Mouse (Mus musculus): Measurements from ENCODE around the gene Slc2a4. TPM values are rescaled to one million over a fixed set of nuclear protein-coding genes. Genes with fewer than 3 reads are reported as not detected.

Gene Slc2a4
- polyA plus RNA-seq, 1 experiment from 2014 or later = 2.2 TPM

GRCm38 (mm10) chr11:69912716-69913530, 35.1 kb downstream of the Slc2a4 start:
- no peak for ATAC-seq (ENCODE audit: low FRiP score)
- peak overlapping the region; percentile 92; the same call in 1 of the 2 replicates for H3K27ac ChIP-seq
- no peak for DNase-seq (ENCODE audit: low spot score)
- no peaks in the 10 kb centered on the region for H3K27me3 ChIP-seq (ENCODE audit: control insufficient read depth, insufficient read depth, low read length)
- H3K4me2 ChIP-seq (replicated peaks) = peak overlapping the region; percentile 100
- peaks cover 18% of the 10 kb centered on the region for H3K4me1 ChIP-seq (replicated peaks; ENCODE audit: control insufficient read depth, insufficient read depth, low read length)
- no peak overlapping the region for H3K9ac ChIP-seq
- peak overlapping the region; percentile 78 for H3K4me3 ChIP-seq (replicated peaks; ENCODE audit: low read length)
- no peaks in the 10 kb centered on the region for H3K9me3 ChIP-seq (ENCODE audit: control insufficient read depth, low read length)
- WGBS = 82% methylated on average over 15 of the region's 15 CpGs
- H3K36me3 ChIP-seq (replicated peaks; ENCODE audit: control insufficient read depth, insufficient read depth) = peaks cover 88% of the 10 kb centered on the region

- H3K9me3 ChIP-seq (ENCODE audit: control insufficient read depth, low read length) = no peaks in the 10 kb centered on the region
- DNase-seq (ENCODE audit: low spot score) = no peak
- no peak overlapping the region for H3K27ac ChIP-seq
- 89% methylated on average over 6 of the region's 6 CpGs for WGBS
- no peak overlapping the region for H3K9ac ChIP-seq
- peaks cover 18% of the 10 kb centered on the region for H3K4me1 ChIP-seq (replicated peaks; ENCODE audit: control insufficient read depth, insufficient read depth, low read length)
- no peak overlapping the region for H3K4me3 ChIP-seq (replicated peaks; ENCODE audit: low read length)
- ATAC-seq (ENCODE audit: low FRiP score) = no peak
- no peaks in the 10 kb centered on the region for H3K27me3 ChIP-seq (ENCODE audit: control insufficient read depth, insufficient read depth, low read length)
- peaks cover 88% of the 10 kb centered on the region for H3K36me3 ChIP-seq (replicated peaks; ENCODE audit: control insufficient read depth, insufficient read depth)
- H3K4me2 ChIP-seq (replicated peaks) = no peak overlapping the region
These were observed 36.3 kb downstream of the Slc2a4 start for GRCm38 (mm10) chr11:69911701-69912100.

- Histone ChIP-seq H3K9ac (no peak overlapping the region), H3K27me3 (ENCODE audit: control insufficient read depth, insufficient read depth, low read length) (no peaks in the 10 kb centered on the region), H3K9me3 (ENCODE audit: control insufficient read depth, low read length) (no peaks in the 10 kb centered on the region), H3K4me1 (replicated peaks; ENCODE audit: control insufficient read depth, insufficient read depth, low read length) (peaks cover 18% of the 10 kb centered on the region), H3K27ac (no peak overlapping the region), H3K4me2 (replicated peaks) (no peak overlapping the region), H3K36me3 (replicated peaks; ENCODE audit: control insufficient read depth, insufficient read depth) (peaks cover 88% of the 10 kb centered on the region), H3K4me3 (replicated peaks; ENCODE audit: low read length) (no peak overlapping the region)
- DNase-seq (ENCODE audit: low spot score) = no peak
- no peak for ATAC-seq (ENCODE audit: low FRiP score)
- WGBS = 96% methylated on average over 17 of the region's 17 CpGs
These were observed 37.0 kb downstream of the Slc2a4 start for GRCm38 (mm10) chr11:69910781-69911560.

GRCm38 (mm10) chr11:69910177-69910576, 37.8 kb downstream of the Slc2a4 start:
- whole genome bisulfite sequencing = 94% methylated on average over 8 of the region's 8 CpGs
- no peaks in the 10 kb centered on the region for H3K9me3 ChIP-seq (ENCODE audit: control insufficient read depth, low read length)
- H3K27ac ChIP-seq = no peak overlapping the region
- peaks cover 88% of the 10 kb centered on the region for H3K36me3 ChIP-seq (replicated peaks; ENCODE audit: control insufficient read depth, insufficient read depth)
- no peaks in the 10 kb centered on the region for H3K27me3 ChIP-seq (ENCODE audit: control insufficient read depth, insufficient read depth, low read length)
- DNase-seq (ENCODE audit: low spot score) (no peak), ATAC-seq (ENCODE audit: low FRiP score) (no peak)
- no peak overlapping the region for H3K4me3 ChIP-seq (replicated peaks; ENCODE audit: low read length)
- no peak overlapping the region for H3K9ac ChIP-seq
- H3K4me2 ChIP-seq (replicated peaks) = no peak overlapping the region
- H3K4me1 ChIP-seq (replicated peaks; ENCODE audit: control insufficient read depth, insufficient read depth, low read length) = peaks cover 16% of the 10 kb centered on the region

- DNase-seq (ENCODE audit: low spot score) (no peak), ATAC-seq (ENCODE audit: low FRiP score) (no peak)
- Histone ChIP-seq H3K9ac (no peak overlapping the region), H3K4me2 (replicated peaks) (no peak overlapping the region), H3K4me3 (replicated peaks; ENCODE audit: low read length) (no peak overlapping the region), H3K27ac (no peak overlapping the region), H3K4me1 (replicated peaks; ENCODE audit: control insufficient read depth, insufficient read depth, low read length) (peaks cover 6% of the 10 kb centered on the region; the same call in 1 of the 2 replicates), H3K27me3 (ENCODE audit: control insufficient read depth, insufficient read depth, low read length) (no peaks in the 10 kb centered on the region), H3K9me3 (ENCODE audit: control insufficient read depth, low read length) (no peaks in the 10 kb centered on the region), H3K36me3 (replicated peaks; ENCODE audit: control insufficient read depth, insufficient read depth) (peaks cover 92% of the 10 kb centered on the region)
- 92% methylated on average over 5 of the region's 5 CpGs for WGBS
These were observed 38.8 kb downstream of the Slc2a4 start for GRCm38 (mm10) chr11:69909174-69909573.

GRCm38 (mm10) chr11:69908645-69909044, 39.3 kb downstream of the Slc2a4 start:
- Histone ChIP-seq H3K4me3 (replicated peaks; ENCODE audit: low read length) (no peak overlapping the region), H3K27me3 (ENCODE audit: control insufficient read depth, insufficient read depth, low read length) (no peaks in the 10 kb centered on the region), H3K4me1 (replicated peaks; ENCODE audit: control insufficient read depth, insufficient read depth, low read length) (peaks cover 6% of the 10 kb centered on the region; the same call in 1 of the 2 replicates), H3K36me3 (replicated peaks; ENCODE audit: control insufficient read depth, insufficient read depth) (peaks cover 98% of the 10 kb centered on the region), H3K4me2 (replicated peaks) (no peak overlapping the region), H3K27ac (no peak overlapping the region), H3K9ac (no peak overlapping the region), H3K9me3 (ENCODE audit: control insufficient read depth, low read length) (no peaks in the 10 kb centered on the region)
- DNase-seq (ENCODE audit: low spot score) = no peak
- 93% methylated on average over 11 of the region's 11 CpGs for WGBS
- no peak for ATAC-seq (ENCODE audit: low FRiP score)

- ATAC-seq (ENCODE audit: low FRiP score) (no peak), DNase-seq (ENCODE audit: low spot score) (no peak)
- Histone ChIP-seq H3K36me3 (replicated peaks; ENCODE audit: control insufficient read depth, insufficient read depth) (peaks cover 58% of the 10 kb centered on the region), H3K27ac (no peak overlapping the region), H3K4me2 (replicated peaks) (no peak overlapping the region), H3K4me3 (replicated peaks; ENCODE audit: low read length) (no peak overlapping the region), H3K9me3 (ENCODE audit: control insufficient read depth, low read length) (no peaks in the 10 kb centered on the region), H3K27me3 (ENCODE audit: control insufficient read depth, insufficient read depth, low read length) (no peaks in the 10 kb centered on the region), H3K9ac (no peak overlapping the region), H3K4me1 (replicated peaks; ENCODE audit: control insufficient read depth, insufficient read depth, low read length) (peaks cover 21% of the 10 kb centered on the region)
- 95% methylated on average over 9 of the region's 9 CpGs for WGBS
These were observed 43.7 kb downstream of the Slc2a4 start for GRCm38 (mm10) chr11:69904311-69904710.

DNA sequence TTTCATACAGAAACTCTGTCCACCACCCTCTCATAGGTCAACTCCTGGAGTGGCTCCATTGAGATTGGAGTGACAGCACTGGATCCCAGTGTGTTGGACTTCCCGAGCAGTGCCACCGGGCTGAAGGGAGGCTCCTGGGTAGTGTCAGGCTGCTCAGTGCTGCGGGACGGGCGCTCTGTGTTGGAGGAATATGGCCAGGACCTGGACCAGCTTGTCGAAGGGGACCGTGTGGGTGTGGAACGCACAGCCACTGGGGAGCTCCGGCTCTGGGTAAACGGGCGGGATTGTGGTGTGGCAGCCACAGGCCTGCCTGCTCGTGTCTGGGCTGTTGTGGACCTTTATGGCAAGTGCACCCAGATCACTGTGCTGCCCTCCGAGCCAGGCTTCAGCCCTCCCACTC, 45.0 kb downstream of the Slc2a4 start:
- H3K27me3 ChIP-seq (ENCODE audit: control insufficient read depth, insufficient read depth, low read length) = no peaks in the 10 kb centered on the region
- H3K9ac ChIP-seq = peak overlapping the region; percentile 99
- peaks cover 29% of the 10 kb centered on the region for H3K4me1 ChIP-seq (replicated peaks; ENCODE audit: control insufficient read depth, insufficient read depth, low read length)
- ATAC-seq (ENCODE audit: low FRiP score) (no peak), DNase-seq (ENCODE audit: low spot score) (no peak)
- WGBS = 81% methylated on average over 13 of the region's 13 CpGs
- H3K4me2 ChIP-seq (replicated peaks) = peak overlapping the region; percentile 98
- H3K4me3 ChIP-seq (replicated peaks; ENCODE audit: low read length) = peak overlapping the region; percentile 93
- no peak overlapping the region for H3K27ac ChIP-seq
- no peaks in the 10 kb centered on the region for H3K9me3 ChIP-seq (ENCODE audit: control insufficient read depth, low read length)
- H3K36me3 ChIP-seq (replicated peaks; ENCODE audit: control insufficient read depth, insufficient read depth) = peaks cover 44% of the 10 kb centered on the region

GRCm38 (mm10) chr11:69901993-69902392, 46.0 kb downstream of the Slc2a4 start:
- DNase-seq (ENCODE audit: low spot score) = no peak
- H3K36me3 ChIP-seq (replicated peaks; ENCODE audit: control insufficient read depth, insufficient read depth) = peaks cover 34% of the 10 kb centered on the region
- H3K9me3 ChIP-seq (ENCODE audit: control insufficient read depth, low read length) = no peaks in the 10 kb centered on the region
- H3K27me3 ChIP-seq (ENCODE audit: control insufficient read depth, insufficient read depth, low read length) = no peaks in the 10 kb centered on the region
- 0 out of 2 replicates have a peak, but pooled peaks have one; percentile 0 for ATAC-seq (ENCODE audit: low FRiP score)
- H3K4me1 ChIP-seq (replicated peaks; ENCODE audit: control insufficient read depth, insufficient read depth, low read length) = peaks cover 29% of the 10 kb centered on the region
- WGBS = under 1% methylated on average over 38 of the region's 39 CpGs
- H3K9ac ChIP-seq = peak overlapping the region; percentile 99
- peak overlapping the region; percentile 93 for H3K4me3 ChIP-seq (replicated peaks; ENCODE audit: low read length)
- H3K27ac ChIP-seq = peak overlapping the region; percentile 99
- H3K4me2 ChIP-seq (replicated peaks) = peak overlapping the region; percentile 98

All from hindbrain, embryonic 14.5 days (tissue).